Mouse (Mus musculus) cortical plate, adult 2 months (tissue): ENCODE measurements around the gene Gast.

Experiments
- CTCF ChIP-seq: fragments of 200-500 bp; IDR thresholded peaks from 2 replicates; pipeline ENCODE4 v1.5.1; 2011; ENCODE audit warnings: mild to moderate bottlenecking, control low read depth, low read length; ENCODE audit not compliant: insufficient read depth; ENCODE audit errors: extremely low read depth
- POLR2A ChIP-seq: fragments of 200-500 bp; IDR thresholded peaks from 2 replicates; pipeline ENCODE4 v1.6.1; 2011; ENCODE audit warnings: mild to moderate bottlenecking, low read length, control low read depth; ENCODE audit not compliant: insufficient read depth; ENCODE audit errors: extremely low read depth

DNA sequence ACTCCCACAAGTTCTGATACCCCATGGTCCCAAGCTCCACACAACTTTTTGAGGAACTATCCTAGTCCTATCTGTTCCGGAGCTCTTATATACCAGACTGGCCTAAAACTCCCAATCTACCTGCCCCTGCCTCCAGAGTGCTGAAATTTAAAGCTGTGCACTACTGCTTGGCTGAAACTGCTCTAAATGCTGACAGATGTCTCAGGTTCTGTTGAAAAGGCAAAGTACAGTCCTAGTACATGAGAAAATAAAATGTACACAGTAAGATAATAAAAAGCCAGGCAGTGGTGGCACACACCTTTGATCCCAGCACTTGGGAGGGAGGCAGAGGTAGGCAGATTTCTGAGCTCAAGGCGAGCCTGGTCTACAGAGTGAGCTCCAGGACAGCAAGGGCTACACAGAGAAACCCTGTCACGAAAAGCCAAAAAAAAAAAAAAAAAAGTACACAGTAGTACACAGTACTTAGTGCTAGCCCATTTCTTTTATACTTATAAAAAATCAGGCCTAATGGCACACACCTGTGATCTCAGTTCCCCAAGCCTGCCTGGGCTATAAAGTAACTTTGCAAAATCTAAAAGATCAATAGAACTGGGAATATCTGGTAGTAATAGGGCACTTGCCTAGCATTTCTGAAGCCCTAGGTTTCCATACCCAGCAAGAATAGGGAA, 11.5 kb upstream of the Gast start:
- TF ChIP-seq CTCF: no peak
- TF ChIP-seq POLR2A: no peak
